ENCODE assay signal across 8 mouse cellular contexts in genomic region chr6:67168803-67169202, GRCm38 (mm10).
A peak's percentile ranks its signal among the peaks of the same experiment; 100 is the strongest.
DNase-seq lines count a peak whose midpoint lies in the region; ATAC-seq and TF ChIP-seq lines count a peak whose summit lies in the region.

No protein-coding gene starts in this region.

- intact Hi-C loops in left cerebral cortex, adult 2 months (cut with DNase I): loop anchor here (2.0 kb wide), 2 partner anchors 98 to 268 kb away; no protein-coding TSS in a partner anchor
- intact Hi-C loops in left cerebral cortex, postnatal 25 days (cut with DNase I): loop anchor here (5.0 kb wide), 1 partner anchor 632 kb away; the partner anchor contains the start of gene Mad2l1

- no peaks in the 10 kb centered on the region for H3K36me3 ChIP-seq in forebrain, embryonic 11.5 days (ENCODE audit: control insufficient read depth, insufficient read depth, low read length)
- no peaks in the 10 kb centered on the region for H3K36me3 ChIP-seq in limb, embryonic 13.5 days
- no peaks in the 10 kb centered on the region for H3K36me3 ChIP-seq in neural tube, embryonic 14.5 days (ENCODE audit: control insufficient read depth, insufficient read depth, low read length)

- DNase-seq in left cerebral cortex, adult 2 months (ENCODE audit: extremely low spot score in 1 of 2, low spot score in 2 of 2): no peak
- no peak for DNase-seq in left cerebral cortex, postnatal 25 days (ENCODE audit: low spot score in 2 of 2)
- DNase-seq in forebrain, embryonic 11.5 days (ENCODE audit: low spot score): no peak
- no peak for DNase-seq in urinary bladder, postnatal 4 days (ENCODE audit: low spot score in 2 of 2)
- DNase-seq in cerebellum, adult 18-20 months: no peak

- peak overlapping the region; percentile 60; the same call in 1 of the 2 replicates for H3K4me2 ChIP-seq in forebrain, embryonic 11.5 days (ENCODE audit: low read depth, low read length, severe bottlenecking)
- peak overlapping the region; percentile 58 for H3K4me2 ChIP-seq in limb, embryonic 13.5 days (replicated peaks)
- H3K4me2 ChIP-seq in neural tube, embryonic 14.5 days (ENCODE audit: low read depth, low read length): peak overlapping the region; percentile 33

- peak; percentile 13 for ATAC-seq in forebrain, embryonic 11.5 days (replicated peaks; ENCODE audit: low FRiP score)
- ATAC-seq in limb, embryonic 13.5 days (ENCODE audit: low FRiP score, low read depth): 0 out of 2 replicates have a peak, but pooled peaks have one; percentile 5
- peak; percentile 38; the same call in 1 of the 2 replicates for ATAC-seq in neural tube, embryonic 14.5 days (ENCODE audit: low read depth)
- no peak for ATAC-seq in inflammation-experienced regulatory T-cells, adult 6 months

- 30% methylated on average over 2 of the region's 2 CpGs for WGBS in forebrain, embryonic 11.5 days
- 31% methylated on average over 2 of the region's 2 CpGs for WGBS in limb, embryonic 13.5 days
- WGBS in neural tube, embryonic 14.5 days: 27% methylated on average over 2 of the region's 2 CpGs

- peak overlapping the region; percentile 78 for H3K27ac ChIP-seq in left cerebral cortex, adult 2 months
- H3K27ac ChIP-seq in forebrain, embryonic 11.5 days (ENCODE audit: low read depth, low read length): no peak overlapping the region; the same call in 1 of the 2 replicates
- no peak overlapping the region for H3K27ac ChIP-seq in limb, embryonic 13.5 days
- no peak overlapping the region; the same call in 1 of the 2 replicates for H3K27ac ChIP-seq in neural tube, embryonic 14.5 days (ENCODE audit: low read depth, low read length)

- peak overlapping the region; percentile 59 for H3K9ac ChIP-seq in forebrain, embryonic 11.5 days (ENCODE audit: low read length)
- H3K9ac ChIP-seq in limb, embryonic 13.5 days: peak overlapping the region; percentile 46; the same call in 1 of the 2 replicates
- no peak overlapping the region for H3K9ac ChIP-seq in neural tube, embryonic 14.5 days (replicated peaks; ENCODE audit: low read depth, low read length)

- TF ChIP-seq CTCF in left cerebral cortex, adult 2 months (IDR thresholded peaks at IDR 0.05): no peak

- peak overlapping the region; percentile 45 for H3K4me3 ChIP-seq in left cerebral cortex, adult 2 months
- peak overlapping the region; percentile 36 for H3K4me3 ChIP-seq in forebrain, embryonic 11.5 days (ENCODE audit: low read depth, low read length)
- peak overlapping the region; percentile 40 for H3K4me3 ChIP-seq in limb, embryonic 13.5 days
- H3K4me3 ChIP-seq in neural tube, embryonic 14.5 days (ENCODE audit: low read depth, low read length): peak overlapping the region; percentile 25

- no peaks in the 10 kb centered on the region for H3K27me3 ChIP-seq in forebrain, embryonic 11.5 days (ENCODE audit: control insufficient read depth, insufficient read depth, low read length)
- H3K27me3 ChIP-seq in limb, embryonic 13.5 days: no peaks in the 10 kb centered on the region
- no peaks in the 10 kb centered on the region for H3K27me3 ChIP-seq in neural tube, embryonic 14.5 days (ENCODE audit: control insufficient read depth, insufficient read depth, low read length)

- no peaks in the 10 kb centered on the region for H3K4me1 ChIP-seq in forebrain, embryonic 11.5 days (replicated peaks; ENCODE audit: control insufficient read depth, insufficient read depth, low read length)
- H3K4me1 ChIP-seq in limb, embryonic 13.5 days: peaks cover 4% of the 10 kb centered on the region; the same call in 1 of the 2 replicates
- no peaks in the 10 kb centered on the region for H3K4me1 ChIP-seq in neural tube, embryonic 14.5 days (ENCODE audit: control insufficient read depth, insufficient read depth, low read length)

- H3K9me3 ChIP-seq in forebrain, embryonic 11.5 days (ENCODE audit: control insufficient read depth, low read length): no peaks in the 10 kb centered on the region
- no peaks in the 10 kb centered on the region for H3K9me3 ChIP-seq in limb, embryonic 13.5 days
- no peaks in the 10 kb centered on the region for H3K9me3 ChIP-seq in neural tube, embryonic 14.5 days (ENCODE audit: control insufficient read depth, low read length)
